Mouse (Mus musculus): ENCODE measurements around the gene Lcn10. TPM values are rescaled to one million over a fixed set of nuclear protein-coding genes. Genes with fewer than 3 reads are reported as not detected.
"Not testable (repeated sequence)": the region's sequence is repeated elsewhere in the genome, so short reads cannot be mapped to it uniquely, and the experiment has no call there.

The Lcn10 gene
- polyA plus RNA-seq, 1 experiment from 2014 or later: not detected

DNA sequence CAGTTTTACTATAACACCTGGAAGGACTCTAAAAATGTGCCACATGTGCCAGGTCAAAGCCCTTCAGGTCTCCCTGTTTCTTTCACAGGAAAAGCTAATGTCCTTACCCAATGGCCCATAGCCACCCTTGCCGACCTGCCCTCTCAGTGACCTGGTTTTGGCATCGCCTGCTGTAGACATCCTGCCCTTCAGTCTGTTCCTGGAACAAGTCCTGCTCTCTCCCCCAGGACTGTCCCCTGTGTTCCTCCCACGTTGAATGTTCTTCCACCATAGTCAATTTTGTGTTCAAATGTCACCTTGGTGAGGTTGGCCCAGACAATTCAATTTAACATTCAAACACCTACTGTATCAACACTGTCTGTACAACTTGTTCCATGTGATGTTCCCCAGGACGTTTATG lies 14.4 kb downstream of the Lcn10 start:
- Histone ChIP-seq H3K27me3 (ENCODE audit: control insufficient read depth, insufficient read depth, low read length) (peaks cover 2% of the 10 kb centered on the region; the same call in 1 of the 2 replicates), H3K4me2 (no peak overlapping the region), H3K27ac (ENCODE audit: low read depth, low read length) (no peak overlapping the region), H3K36me3 (ENCODE audit: control insufficient read depth, insufficient read depth, low read length) (no peaks in the 10 kb centered on the region), H3K4me1 (ENCODE audit: control insufficient read depth, insufficient read depth, low read length) (no peaks in the 10 kb centered on the region), H3K9me3 (replicated peaks; ENCODE audit: control insufficient read depth, low read length) (no peaks in the 10 kb centered on the region), H3K9ac (ENCODE audit: low read depth, low read length) (no peak overlapping the region), H3K4me3 (ENCODE audit: low read depth, low read length) (no peak overlapping the region)
- 60% methylated on average over 4 of the region's 4 CpGs for WGBS (ENCODE audit: insufficient replicate concordance)
- ATAC-seq (replicated peaks; ENCODE audit: insufficient number of reproducible peaks, low FRiP score, low TSS enrichment): no peak

DNA sequence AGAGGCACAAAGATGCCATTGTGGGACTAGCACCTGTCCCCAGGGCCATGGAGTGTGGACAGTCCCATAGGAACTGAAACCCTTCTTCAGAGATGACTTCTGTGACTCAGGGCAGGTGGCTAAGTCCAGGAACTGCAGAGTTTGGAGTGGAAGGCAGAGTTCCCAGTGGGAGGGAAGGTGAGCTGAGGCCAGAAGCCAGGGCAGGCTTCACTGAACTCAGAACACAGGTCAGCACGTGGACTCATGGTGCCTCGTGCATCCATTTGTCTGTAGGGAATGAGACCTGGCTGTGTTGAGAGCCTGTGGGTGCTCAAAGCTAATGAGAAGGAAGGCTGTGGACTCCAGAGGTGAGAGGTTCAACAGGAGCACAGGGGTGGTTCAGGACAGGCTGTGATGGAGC lies 16.2 kb downstream of the Lcn10 start:
- H3K4me1 ChIP-seq (ENCODE audit: control insufficient read depth, insufficient read depth, low read length): no peaks in the 10 kb centered on the region
- no peaks in the 10 kb centered on the region for H3K9me3 ChIP-seq (replicated peaks; ENCODE audit: control insufficient read depth, low read length)
- no peak for ATAC-seq (replicated peaks; ENCODE audit: insufficient number of reproducible peaks, low FRiP score, low TSS enrichment)
- H3K27me3 ChIP-seq (ENCODE audit: control insufficient read depth, insufficient read depth, low read length): no peaks in the 10 kb centered on the region; the same call in 1 of the 2 replicates
- H3K4me3 ChIP-seq (ENCODE audit: low read depth, low read length): no peak overlapping the region
- no peak overlapping the region for H3K9ac ChIP-seq (ENCODE audit: low read depth, low read length)
- H3K36me3 ChIP-seq (ENCODE audit: control insufficient read depth, insufficient read depth, low read length): no peaks in the 10 kb centered on the region
- no peak overlapping the region for H3K27ac ChIP-seq (ENCODE audit: low read depth, low read length)
- H3K4me2 ChIP-seq: no peak overlapping the region
- WGBS (ENCODE audit: insufficient replicate concordance): 70% methylated on average over 2 of the region's 2 CpGs

DNA sequence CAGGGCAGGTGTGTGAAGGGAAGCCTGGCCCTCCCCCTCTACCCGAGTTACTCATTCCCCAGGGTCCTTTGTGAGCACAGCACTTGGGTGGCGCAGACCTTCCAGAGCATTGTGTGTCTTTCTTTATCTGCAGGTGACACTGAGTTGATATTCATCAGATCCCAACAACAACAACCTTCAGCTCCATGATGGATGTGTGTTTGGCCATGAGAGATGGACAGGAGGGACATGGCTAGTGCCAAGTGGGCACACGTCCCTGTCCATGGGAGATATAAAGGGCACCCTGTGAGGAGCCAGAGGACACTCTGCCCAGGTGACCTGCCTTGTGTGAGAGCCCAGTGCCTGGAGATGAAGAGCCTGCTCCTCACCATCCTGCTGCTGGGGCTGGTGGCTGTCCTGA lies 17.2 kb downstream of the Lcn10 start, which contains the start of gene Obp2a:
Obp2a (plus strand) TSS at position 301 of the 400 bp plus-strand sequence.
- ATAC-seq (replicated peaks; ENCODE audit: insufficient number of reproducible peaks, low FRiP score, low TSS enrichment); H3K9me3 ChIP-seq (replicated peaks; ENCODE audit: control insufficient read depth, low read length); H3K4me3 ChIP-seq (ENCODE audit: low read depth, low read length); H3K9ac ChIP-seq (ENCODE audit: low read depth, low read length); H3K27ac ChIP-seq (ENCODE audit: low read depth, low read length); H3K27me3 ChIP-seq (ENCODE audit: control insufficient read depth, insufficient read depth, low read length); H3K36me3 ChIP-seq (ENCODE audit: control insufficient read depth, insufficient read depth, low read length); H3K4me1 ChIP-seq (ENCODE audit: control insufficient read depth, insufficient read depth, low read length); H3K4me2 ChIP-seq: not testable (repeated sequence)
- WGBS (ENCODE audit: insufficient replicate concordance): 81% methylated on average over 3 of the region's 3 CpGs

DNA sequence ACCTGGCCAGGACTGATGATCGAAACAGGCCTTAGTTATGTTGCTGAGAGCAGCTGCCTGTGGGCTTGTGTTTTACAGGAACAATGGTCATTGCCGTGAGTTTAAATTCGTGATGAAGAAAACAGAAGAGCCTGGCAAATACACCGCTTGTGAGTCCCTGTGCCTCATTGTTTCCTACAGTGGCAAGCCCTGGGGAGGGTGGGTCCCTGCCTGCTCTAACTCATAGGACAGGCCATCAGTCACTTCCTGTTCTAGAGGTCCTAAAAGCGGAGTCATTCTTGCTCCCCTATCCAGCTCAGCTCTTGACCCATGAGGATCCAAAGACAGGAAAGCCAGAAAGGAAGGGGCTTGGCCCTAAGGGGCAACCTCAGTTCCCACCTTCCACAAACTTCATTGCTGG lies 18.5 kb downstream of the Lcn10 start:
- Histone ChIP-seq H3K36me3 (ENCODE audit: control insufficient read depth, insufficient read depth, low read length) (no peaks in the 10 kb centered on the region), H3K4me3 (ENCODE audit: low read depth, low read length) (no peak overlapping the region), H3K27me3 (ENCODE audit: control insufficient read depth, insufficient read depth, low read length) (no peaks in the 10 kb centered on the region), H3K9me3 (replicated peaks; ENCODE audit: control insufficient read depth, low read length) (no peaks in the 10 kb centered on the region), H3K9ac (ENCODE audit: low read depth, low read length) (no peak overlapping the region), H3K4me1 (ENCODE audit: control insufficient read depth, insufficient read depth, low read length) (no peaks in the 10 kb centered on the region), H3K4me2 (no peak overlapping the region), H3K27ac (ENCODE audit: low read depth, low read length) (no peak overlapping the region)
- WGBS (ENCODE audit: insufficient replicate concordance): 61% methylated on average over 5 of the region's 5 CpGs
- no peak for ATAC-seq (replicated peaks; ENCODE audit: insufficient number of reproducible peaks, low FRiP score, low TSS enrichment)

DNA sequence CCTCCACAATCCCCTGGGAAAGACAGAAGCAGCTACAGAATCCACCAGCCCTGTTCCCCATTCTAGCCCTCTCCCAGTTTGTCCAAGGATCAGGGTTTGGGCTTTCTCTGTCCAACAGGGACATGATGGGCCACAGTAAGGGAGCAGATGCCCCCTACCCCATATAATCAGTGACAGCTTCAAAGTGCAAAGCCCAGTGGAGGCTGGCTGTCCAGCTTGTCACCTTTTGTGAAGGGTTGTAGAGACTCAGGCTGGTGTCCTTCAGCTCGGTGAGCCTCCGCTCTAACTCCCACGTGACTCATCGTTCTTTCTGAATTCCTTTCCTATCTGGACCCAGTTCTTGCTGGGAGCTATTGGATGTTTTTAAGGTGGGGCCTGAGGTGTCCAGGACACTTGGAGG lies 21.2 kb downstream of the Lcn10 start:
- no peak for ATAC-seq (replicated peaks; ENCODE audit: insufficient number of reproducible peaks, low FRiP score, low TSS enrichment)
- WGBS (ENCODE audit: insufficient replicate concordance): 44% methylated on average over 4 of the region's 4 CpGs
- no peaks in the 10 kb centered on the region for H3K9me3 ChIP-seq (replicated peaks; ENCODE audit: control insufficient read depth, low read length)
- H3K4me3 ChIP-seq (ENCODE audit: low read depth, low read length): no peak overlapping the region
- no peaks in the 10 kb centered on the region for H3K27me3 ChIP-seq (ENCODE audit: control insufficient read depth, insufficient read depth, low read length)
- no peak overlapping the region for H3K27ac ChIP-seq (ENCODE audit: low read depth, low read length)
- no peaks in the 10 kb centered on the region for H3K36me3 ChIP-seq (ENCODE audit: control insufficient read depth, insufficient read depth, low read length)
- H3K9ac ChIP-seq (ENCODE audit: low read depth, low read length): no peak overlapping the region
- H3K4me1 ChIP-seq (ENCODE audit: control insufficient read depth, insufficient read depth, low read length): no peaks in the 10 kb centered on the region
- no peak overlapping the region for H3K4me2 ChIP-seq

DNA sequence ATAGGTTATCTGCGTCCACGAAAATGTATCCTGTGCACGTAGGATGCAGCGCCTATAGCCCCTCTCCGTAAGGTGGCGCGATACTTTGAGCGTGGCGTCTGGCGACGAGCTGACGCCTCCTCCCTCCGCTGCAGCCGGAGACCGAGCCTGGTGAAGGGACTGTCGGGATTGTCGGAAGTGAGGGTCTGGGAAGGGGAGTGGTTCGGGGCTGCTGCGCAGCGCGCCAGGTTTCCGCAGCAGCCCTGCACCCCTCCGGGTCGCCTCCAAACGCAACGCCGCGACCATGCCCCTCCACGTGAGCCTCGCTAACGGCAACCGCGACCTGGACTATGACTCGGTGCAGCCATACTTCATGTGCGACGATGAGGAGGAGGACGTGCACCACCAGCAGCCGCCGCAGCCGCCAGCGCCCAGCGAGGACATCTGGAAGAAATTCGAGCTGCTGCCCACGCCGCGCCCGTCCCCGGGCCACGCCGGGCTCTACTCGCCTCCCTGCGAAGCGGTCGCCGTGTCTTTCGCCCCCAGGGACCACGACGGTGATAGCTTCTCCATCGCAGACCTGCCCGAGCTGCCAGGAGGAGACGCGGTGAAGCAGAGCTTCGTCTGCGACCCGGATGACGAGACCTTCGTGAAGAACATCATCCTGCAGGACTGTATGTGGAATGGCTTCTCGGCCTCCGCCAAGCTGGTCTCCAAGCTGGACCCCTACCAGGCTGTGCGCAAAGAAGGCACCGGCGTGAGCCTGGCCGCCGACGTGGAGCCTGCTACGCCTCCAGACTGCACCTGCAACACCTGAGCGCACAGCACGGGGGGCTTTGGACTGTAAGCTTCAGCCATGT lies 24.3 kb downstream of the Lcn10 start, which contains the start of gene Bmyc:
Bmyc (plus strand) TSS at position 97 of the 839 bp plus-strand sequence.
- no peaks in the 10 kb centered on the region for H3K27me3 ChIP-seq (ENCODE audit: control insufficient read depth, insufficient read depth, low read length)
- ATAC-seq (replicated peaks; ENCODE audit: insufficient number of reproducible peaks, low FRiP score, low TSS enrichment): peak; percentile 71; the same call in 1 of the 2 replicates
- peak within 1 kb of the TSS; percentile 59; the same call in 1 of the 2 replicates for H3K27ac ChIP-seq (ENCODE audit: low read depth, low read length)
- no peaks in the 10 kb centered on the region for H3K36me3 ChIP-seq (ENCODE audit: control insufficient read depth, insufficient read depth, low read length)
- H3K4me2 ChIP-seq: peak within 1 kb of the TSS; percentile 97
- H3K9ac ChIP-seq (ENCODE audit: low read depth, low read length): peak within 1 kb of the TSS; percentile 79
- under 1% methylated on average over 78 of the region's 78 CpGs for WGBS (ENCODE audit: insufficient replicate concordance)
- peak within 1 kb of the TSS; percentile 81 for H3K4me3 ChIP-seq (ENCODE audit: low read depth, low read length)
- H3K9me3 ChIP-seq (replicated peaks; ENCODE audit: control insufficient read depth, low read length): no peaks in the 10 kb centered on the region
- H3K4me1 ChIP-seq (ENCODE audit: control insufficient read depth, insufficient read depth, low read length): no peaks in the 10 kb centered on the region

DNA sequence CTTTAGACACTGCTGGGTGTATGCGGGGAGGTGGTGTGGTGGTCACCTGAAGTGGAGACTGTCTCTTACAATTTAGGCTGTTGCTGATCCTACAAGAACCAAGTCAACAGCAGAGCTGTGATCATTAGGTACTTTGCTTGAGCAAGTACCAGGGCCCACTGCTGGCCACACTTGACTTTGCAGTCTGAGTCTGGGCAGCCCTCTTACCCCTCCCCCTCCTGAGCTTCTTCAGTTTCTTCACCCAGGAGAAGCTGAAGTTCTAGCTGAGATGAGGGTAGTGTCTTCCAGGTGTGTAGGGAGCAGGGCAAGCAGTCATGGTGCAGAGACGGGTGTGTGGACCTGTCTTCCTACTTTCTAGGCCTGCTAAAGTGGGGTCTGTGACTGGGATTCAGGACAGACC lies 25.6 kb downstream of the Lcn10 start:
- H3K4me3 ChIP-seq (ENCODE audit: low read depth, low read length): no peak overlapping the region
- WGBS (ENCODE audit: insufficient replicate concordance): 75% methylated on average over 2 of the region's 2 CpGs
- no peaks in the 10 kb centered on the region for H3K36me3 ChIP-seq (ENCODE audit: control insufficient read depth, insufficient read depth, low read length)
- H3K9ac ChIP-seq (ENCODE audit: low read depth, low read length): no peak overlapping the region
- H3K27ac ChIP-seq (ENCODE audit: low read depth, low read length): no peak overlapping the region
- H3K9me3 ChIP-seq (replicated peaks; ENCODE audit: control insufficient read depth, low read length): no peaks in the 10 kb centered on the region
- no peaks in the 10 kb centered on the region for H3K27me3 ChIP-seq (ENCODE audit: control insufficient read depth, insufficient read depth, low read length)
- no peak for ATAC-seq (replicated peaks; ENCODE audit: insufficient number of reproducible peaks, low FRiP score, low TSS enrichment)
- H3K4me2 ChIP-seq: peak overlapping the region; percentile 27; the same call in 1 of the 2 replicates
- no peaks in the 10 kb centered on the region for H3K4me1 ChIP-seq (ENCODE audit: control insufficient read depth, insufficient read depth, low read length)

DNA sequence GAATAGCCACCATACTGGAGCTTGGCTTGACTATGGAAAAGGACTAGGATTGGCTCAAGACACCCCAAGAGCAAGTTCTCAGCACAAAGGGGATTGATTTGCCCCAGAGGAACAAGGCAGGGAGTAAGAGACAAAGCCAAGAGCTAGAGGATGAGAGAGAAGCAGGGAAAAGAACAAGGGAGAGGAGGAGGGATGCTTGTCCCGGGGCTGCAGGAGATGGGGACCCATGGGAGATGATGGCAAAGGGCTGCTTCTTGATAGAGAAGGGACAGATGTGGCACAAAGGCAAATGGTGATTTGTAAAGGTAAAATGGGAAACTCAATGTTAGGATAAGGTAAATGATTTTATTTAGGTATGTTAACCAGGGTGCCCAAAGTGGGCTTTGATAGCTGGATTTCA lies 26.5 kb downstream of the Lcn10 start:
- ATAC-seq (replicated peaks; ENCODE audit: insufficient number of reproducible peaks, low FRiP score, low TSS enrichment); H3K4me2 ChIP-seq; H3K9ac ChIP-seq (ENCODE audit: low read depth, low read length); H3K27ac ChIP-seq (ENCODE audit: low read depth, low read length); H3K9me3 ChIP-seq (replicated peaks; ENCODE audit: control insufficient read depth, low read length); H3K27me3 ChIP-seq (ENCODE audit: control insufficient read depth, insufficient read depth, low read length); H3K4me1 ChIP-seq (ENCODE audit: control insufficient read depth, insufficient read depth, low read length); H3K4me3 ChIP-seq (ENCODE audit: low read depth, low read length); H3K36me3 ChIP-seq (ENCODE audit: control insufficient read depth, insufficient read depth, low read length): not testable (repeated sequence)
- 87% methylated on average over 1 of the region's 1 CpGs for WGBS (ENCODE audit: insufficient replicate concordance)

DNA sequence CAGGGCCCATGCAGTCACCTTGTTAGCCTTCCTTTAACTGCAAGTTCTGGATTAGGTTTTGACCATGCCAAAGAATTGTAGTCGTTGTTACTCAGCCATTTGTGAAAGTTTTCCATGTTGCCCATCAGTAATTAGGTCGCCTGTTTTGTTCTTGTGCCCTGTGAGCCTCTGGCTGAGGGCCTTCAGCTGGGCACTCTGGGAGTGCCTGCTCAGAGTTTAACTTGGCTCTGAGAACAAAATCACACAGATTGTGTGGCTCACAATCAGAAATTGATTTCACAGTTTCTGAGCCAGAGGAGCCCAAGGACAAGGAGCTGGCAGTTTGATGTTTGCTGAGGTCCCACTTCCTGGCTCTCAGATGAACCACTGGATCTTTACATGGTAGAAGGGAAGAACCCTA lies 27.3 kb downstream of the Lcn10 start:
- ATAC-seq (replicated peaks; ENCODE audit: insufficient number of reproducible peaks, low FRiP score, low TSS enrichment); H3K4me2 ChIP-seq; H3K4me1 ChIP-seq (ENCODE audit: control insufficient read depth, insufficient read depth, low read length); H3K27ac ChIP-seq (ENCODE audit: low read depth, low read length); H3K27me3 ChIP-seq (ENCODE audit: control insufficient read depth, insufficient read depth, low read length); H3K36me3 ChIP-seq (ENCODE audit: control insufficient read depth, insufficient read depth, low read length); H3K9me3 ChIP-seq (replicated peaks; ENCODE audit: control insufficient read depth, low read length); H3K4me3 ChIP-seq (ENCODE audit: low read depth, low read length); H3K9ac ChIP-seq (ENCODE audit: low read depth, low read length): not testable (repeated sequence)
- WGBS (ENCODE audit: insufficient replicate concordance): 73% methylated on average over 2 of the region's 2 CpGs
